ENCODE assay signal across 8 mouse cellular contexts in the genomic region with DNA sequence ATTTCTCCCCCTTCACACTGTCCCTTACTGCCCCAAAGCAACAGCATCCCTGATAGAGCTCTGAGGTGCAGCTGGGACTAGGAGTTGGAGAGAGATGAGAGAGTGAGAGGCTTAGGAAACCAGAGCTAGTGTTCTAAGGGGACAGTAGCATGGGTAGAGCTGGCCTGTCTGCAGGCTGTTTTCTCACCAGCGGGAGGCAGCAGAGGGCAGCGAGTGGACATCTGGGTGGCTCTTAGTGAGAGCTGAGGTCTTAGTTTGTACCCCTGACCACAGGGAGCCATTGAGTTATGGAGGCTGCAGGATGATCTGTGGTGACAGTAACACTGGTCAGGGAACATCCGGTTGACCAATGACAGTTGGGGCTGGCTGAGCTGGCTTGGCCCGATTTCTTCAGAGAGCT.
DNase-seq lines count a peak whose midpoint lies in the region; ATAC-seq lines count a peak whose summit lies in the region.
"Had no signal": no experiment of that assay in that cellular context is flagged by ENCODE, and none has a peak within 500 bp of the region (broad histone marks: within the 10 kb centered on the region; RNA-seq: fewer than 3 reads in every experiment).

No protein-coding gene starts in this region.

- H3K36me3 ChIP-seq in heart, embryonic 10.5 days = peaks cover 34% of the 10 kb centered on the region
- peaks cover 29% of the 10 kb centered on the region for H3K36me3 ChIP-seq in kidney, embryonic 15.5 days
- H3K36me3 ChIP-seq in limb, embryonic 15.5 days = peaks cover 16% of the 10 kb centered on the region

- no peaks in the 10 kb centered on the region for H3K9me3 ChIP-seq in heart, embryonic 10.5 days
- no peaks in the 10 kb centered on the region for H3K9me3 ChIP-seq in kidney, embryonic 15.5 days (replicated peaks)
- no peaks in the 10 kb centered on the region for H3K9me3 ChIP-seq in limb, embryonic 15.5 days
- H3K9me3 ChIP-seq: megakaryocyte, embryonic 14.5 days had no signal

- peaks cover 78% of the 10 kb centered on the region for H3K4me1 ChIP-seq in heart, embryonic 10.5 days
- peaks cover 25% of the 10 kb centered on the region for H3K4me1 ChIP-seq in kidney, embryonic 15.5 days
- peaks cover 33% of the 10 kb centered on the region for H3K4me1 ChIP-seq in limb, embryonic 15.5 days

- peak overlapping the region; percentile 12; the same call in 1 of the 2 replicates for H3K27ac ChIP-seq in heart, embryonic 10.5 days
- no peak overlapping the region for H3K27ac ChIP-seq in kidney, embryonic 15.5 days
- H3K27ac ChIP-seq in limb, embryonic 15.5 days = no peak overlapping the region

- no peaks in the 10 kb centered on the region for H3K27me3 ChIP-seq in heart, embryonic 10.5 days (ENCODE audit: insufficient read depth, poor library complexity, severe bottlenecking)
- H3K27me3 ChIP-seq in kidney, embryonic 15.5 days = no peaks in the 10 kb centered on the region
- no peaks in the 10 kb centered on the region for H3K27me3 ChIP-seq in limb, embryonic 15.5 days

- H3K4me2 ChIP-seq in kidney, embryonic 15.5 days = no peak overlapping the region
- H3K4me2 ChIP-seq in limb, embryonic 15.5 days = no peak overlapping the region

- whole genome bisulfite sequencing in heart, embryonic 10.5 days = 41% methylated on average over 4 of the region's 4 CpGs
- WGBS in kidney, embryonic 15.5 days = 33% methylated on average over 4 of the region's 4 CpGs
- 38% methylated on average over 4 of the region's 4 CpGs for WGBS in limb, embryonic 15.5 days

- H3K4me3 ChIP-seq in heart, embryonic 10.5 days = no peak overlapping the region
- no peak overlapping the region for H3K4me3 ChIP-seq in kidney, embryonic 15.5 days (replicated peaks)
- no peak overlapping the region for H3K4me3 ChIP-seq in limb, embryonic 15.5 days
- H3K4me3 ChIP-seq: megakaryocyte, embryonic 14.5 days had no signal

- peak; percentile 90 for DNase-seq in adrenal gland, postnatal 25 days
- peak; percentile 76 for DNase-seq in embryo, embryonic 9.5 days (ENCODE audit: extremely low spot score)
- DNase-seq in heart, embryonic 10.5 days (ENCODE audit: low spot score) = peak; percentile 87
- DNase-seq in naive thymus-derived CD4-positive, alpha-beta T cell, adult 2 months (ENCODE audit: low read depth) = peak; percentile 45
- peak; percentile 62 to 76 for DNase-seq in spleen, postnatal 14 days (ENCODE audit: low spot score in 2 of 2)

- H3K9ac ChIP-seq in kidney, embryonic 15.5 days = no peak overlapping the region
- H3K9ac ChIP-seq in limb, embryonic 15.5 days = no peak overlapping the region

- peak; percentile 36; the same call in 1 of the 2 replicates for ATAC-seq in kidney, embryonic 15.5 days (replicated peaks; ENCODE audit: low FRiP score)
- peak; percentile 26; the same call in 1 of the 2 replicates for ATAC-seq in limb, embryonic 15.5 days (ENCODE audit: insufficient number of reproducible peaks, low FRiP score, low TSS enrichment, low read depth)
